Comparison of ENCODE assay signal across 24 mouse cellular contexts in genomic region chr3:50929013-50929412, GRCm38 (mm10).
A peak's percentile ranks its signal among the peaks of the same experiment; 100 is the strongest.
DNase-seq lines count a peak whose midpoint lies in the region; ATAC-seq and TF ChIP-seq lines count a peak whose summit lies in the region.
"Had no signal": no experiment of that assay in that cellular context is flagged by ENCODE, and none has a peak within 500 bp of the region (broad histone marks: within the 10 kb centered on the region; RNA-seq: fewer than 3 reads in every experiment).

No protein-coding gene starts in this region.

- no peak overlapping the region for H3K4me3 ChIP-seq in lung, embryonic 14.5 days (ENCODE audit: low read depth, low read length)
- H3K4me3 ChIP-seq in lung, adult 2 months (replicated peaks; ENCODE audit: extremely low read depth, low read depth, low read length): no peak overlapping the region
- H3K4me3 ChIP-seq: embryonic facial prominence, embryonic 12.5 days; erythroblast, embryonic 14.5 days; forebrain, embryonic 12.5 days; forebrain, embryonic 15.5 days; heart, adult 2 months; heart, embryonic 10.5 days; heart, embryonic 13.5 days had no signal

- DNase-seq in lung, embryonic 14.5 days: peak; percentile 81
- DNase-seq in lung, postnatal 36 days: no peak
- peak; percentile 25 for DNase-seq in lung, postnatal 10 days
- DNase-seq in lung, adult 2 months: no peak
- peak; percentile 27 for DNase-seq in adipocyte (ENCODE audit: low spot score)
- no peak for DNase-seq in gastrocnemius, postnatal 14 days
- DNase-seq: adrenal gland, postnatal 10 days; adrenal gland, postnatal 36 days; cerebellum, adult 18-20 months; cerebellum, adult 9-10 months; cerebellum, postnatal 14 days; gastrocnemius, postnatal 36 days; heart, adult 2 months; heart, postnatal 14 days; heart, postnatal 4 days had no signal

- H3K27me3 ChIP-seq in lung, embryonic 14.5 days (ENCODE audit: insufficient read depth, low read length): no peaks in the 10 kb centered on the region
- H3K27me3 ChIP-seq: embryonic facial prominence, embryonic 12.5 days; forebrain, embryonic 12.5 days; forebrain, embryonic 15.5 days; heart, embryonic 13.5 days had no signal

- peak; percentile 83 for ATAC-seq in lung, embryonic 14.5 days (ENCODE audit: insufficient read depth)
- ATAC-seq: activated CD4-positive, CD25-positive, alpha-beta regulatory T cell, adult 4 months; forebrain, embryonic 15.5 days; hindbrain, postnatal 0 days had no signal

- TF ChIP-seq POLR2A in lung, adult 2 months (IDR thresholded peaks at IDR 0.05; ENCODE audit: borderline replicate concordance, extremely low read depth, low read depth, low read length): no peak

- no peaks in the 10 kb centered on the region for H3K36me3 ChIP-seq in lung, embryonic 14.5 days (ENCODE audit: insufficient read depth)
- H3K36me3 ChIP-seq: embryonic facial prominence, embryonic 12.5 days; forebrain, embryonic 12.5 days; forebrain, embryonic 15.5 days; heart, embryonic 10.5 days; heart, embryonic 13.5 days had no signal

- TF ChIP-seq CTCF in lung, embryonic 14.5 days (IDR thresholded peaks at IDR 0.05; ENCODE audit: low read depth): no peak
- no peak for TF ChIP-seq CTCF in lung, adult 2 months (IDR thresholded peaks at IDR 0.05; ENCODE audit: insufficient read depth, low read length)

- H3K9ac ChIP-seq in lung, embryonic 14.5 days: no peak overlapping the region
- H3K9ac ChIP-seq: embryonic facial prominence, embryonic 12.5 days; forebrain, embryonic 12.5 days; forebrain, embryonic 15.5 days; heart, embryonic 13.5 days; hindbrain, embryonic 14.5 days had no signal

- intact Hi-C loops in gastrocnemius, postnatal 14 days (cut with DNase I; ENCODE audit: low total_unique reads): no loop called here

- H3K9me3 ChIP-seq in lung, embryonic 14.5 days (ENCODE audit: low read depth, low read length): no peaks in the 10 kb centered on the region
- H3K9me3 ChIP-seq: embryonic facial prominence, embryonic 12.5 days; forebrain, embryonic 12.5 days; forebrain, embryonic 15.5 days; heart, embryonic 10.5 days; heart, embryonic 13.5 days had no signal

- 0 out of 2 replicates have a peak, but pooled peaks cover 6% of the 10 kb centered on the region for H3K4me1 ChIP-seq in lung, embryonic 14.5 days (ENCODE audit: insufficient read depth)
- H3K4me1 ChIP-seq in lung, adult 2 months (ENCODE audit: control insufficient read depth, insufficient read depth, low read length): peaks cover 3% of the 10 kb centered on the region
- H3K4me1 ChIP-seq: embryonic facial prominence, embryonic 12.5 days; heart, embryonic 10.5 days; heart, embryonic 13.5 days had no signal

- H3K27ac ChIP-seq in lung, embryonic 14.5 days (ENCODE audit: low read depth): no peak overlapping the region
- H3K27ac ChIP-seq: embryonic facial prominence, embryonic 12.5 days; forebrain, embryonic 12.5 days; forebrain, embryonic 15.5 days; heart, adult 2 months; heart, embryonic 10.5 days; heart, embryonic 13.5 days; hindbrain, embryonic 14.5 days; hindbrain, postnatal 0 days had no signal

- no peak overlapping the region for H3K4me2 ChIP-seq in lung, embryonic 14.5 days
- H3K4me2 ChIP-seq: embryonic facial prominence, embryonic 12.5 days; forebrain, embryonic 12.5 days; forebrain, embryonic 15.5 days; heart, embryonic 13.5 days; hindbrain, embryonic 14.5 days had no signal

- 60% methylated on average over 1 of the region's 1 CpGs for WGBS in lung, embryonic 14.5 days
- 79% methylated on average over 1 of the region's 1 CpGs for WGBS in lung, adult 2 months

Comparison
In these comparisons a context has a peak if more than half of its experiments do, and no peak if none do; other contexts are left out.
1. DNase-seq: peak in lung, embryonic 14.5 days (single experiment), lung, postnatal 10 days (single experiment) and adipocyte (single experiment); none in lung, postnatal 36 days (single experiment), lung, adult 2 months (single experiment) and gastrocnemius, postnatal 14 days (single experiment).